Mouse (Mus musculus): ENCODE measurements around the gene Hist1h3i. TPM values are rescaled to one million over a fixed set of nuclear protein-coding genes. Genes with fewer than 3 reads are reported as not detected.
"Not testable (repeated sequence)": the region's sequence is repeated elsewhere in the genome, so short reads cannot be mapped to it uniquely, and the experiment has no call there.

Gene Hist1h3i
- polyA plus RNA-seq (2014; fragmentation: Nextera tagmentation; extraction: Ambion mirVana) = 49.4 and 58.4 TPM in 2 replicates

GRCm38 (mm10) chr13:21783255-21783617 is at the start of gene Hist1h3i:
Gene Hist1h3i, minus strand, starts transcription at chr13:21783370.
- Histone ChIP-seq H3K4me3 (replicated peaks; ENCODE audit: low read depth, low read length) (peak within 1 kb of the TSS; percentile 34), H3K4me2 (ENCODE audit: low read length) (peak within 1 kb of the TSS; percentile 75), H3K9ac (replicated peaks; ENCODE audit: low read length) (peak within 1 kb of the TSS; percentile 46; the same call in 1 of the 2 replicates), H3K4me1 (ENCODE audit: control insufficient read depth, insufficient read depth, low read length) (peaks cover 28% of the 10 kb centered on the region), H3K27me3 (ENCODE audit: control insufficient read depth, insufficient read depth, low read length) (no peaks in the 10 kb centered on the region), H3K27ac (replicated peaks; ENCODE audit: low read depth, low read length) (peak within 1 kb of the TSS; percentile 71), H3K9me3 (ENCODE audit: control insufficient read depth, low read length) (no peaks in the 10 kb centered on the region), H3K36me3 (ENCODE audit: control insufficient read depth, insufficient read depth, low read length) (no peaks in the 10 kb centered on the region)
- 0% methylated on average over 13 of the region's 20 CpGs for WGBS
- DNase-seq (peak; percentile 92), ATAC-seq (ENCODE audit: low FRiP score, low TSS enrichment) (peak; percentile 72)

DNA sequence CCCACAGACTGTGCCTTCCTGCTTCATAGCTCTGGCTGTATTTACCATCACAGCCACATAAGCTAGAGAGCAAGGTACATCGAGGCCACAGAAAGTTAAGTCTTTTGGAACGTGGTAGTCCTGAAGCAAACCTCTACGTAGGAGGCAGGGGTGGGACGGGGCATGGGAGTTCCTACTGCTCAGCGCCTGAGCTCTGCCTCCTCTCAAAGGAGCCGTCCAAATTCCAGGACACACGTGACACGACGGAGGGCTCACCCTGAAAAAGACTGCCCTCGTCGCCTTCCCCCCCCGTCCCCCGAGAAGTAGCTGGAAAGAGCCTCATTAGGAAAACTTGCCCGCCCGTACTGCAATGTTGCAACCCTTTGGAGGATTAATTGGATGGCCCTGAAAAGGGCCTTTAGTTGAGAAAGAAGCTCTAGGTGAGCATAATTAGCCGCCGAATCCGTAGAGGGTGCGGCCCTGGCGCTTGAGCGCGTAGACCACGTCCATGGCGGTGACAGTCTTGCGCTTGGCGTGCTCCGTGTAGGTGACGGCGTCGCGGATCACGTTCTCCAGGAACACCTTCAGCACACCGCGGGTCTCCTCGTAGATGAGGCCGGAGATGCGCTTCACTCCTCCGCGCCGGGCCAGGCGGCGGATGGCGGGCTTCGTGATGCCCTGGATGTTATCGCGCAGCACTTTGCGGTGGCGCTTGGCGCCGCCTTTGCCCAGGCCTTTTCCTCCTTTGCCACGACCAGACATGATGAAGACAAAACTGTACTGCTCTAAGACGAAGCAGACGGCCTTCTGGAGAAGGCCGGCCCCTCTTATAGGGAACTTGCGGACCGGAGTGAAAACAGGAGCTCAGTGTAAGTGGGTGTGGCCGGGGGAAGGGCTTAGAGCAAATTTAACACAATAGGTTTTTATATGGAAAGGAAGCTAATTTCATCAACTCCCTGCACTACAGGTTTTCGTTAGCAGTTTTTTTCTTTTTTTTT is 48.5 kb upstream of the Hist1h3i start, which contains the start of gene Hist1h4n:
Gene Hist1h4n (minus strand): TSS at position 779 of the 977 bp plus-strand sequence.
- H3K9ac ChIP-seq (replicated peaks; ENCODE audit: low read length); H3K4me1 ChIP-seq (ENCODE audit: control insufficient read depth, insufficient read depth, low read length); H3K36me3 ChIP-seq (ENCODE audit: control insufficient read depth, insufficient read depth, low read length); H3K27me3 ChIP-seq (ENCODE audit: control insufficient read depth, insufficient read depth, low read length); H3K9me3 ChIP-seq (ENCODE audit: control insufficient read depth, low read length); DNase-seq; H3K27ac ChIP-seq (replicated peaks; ENCODE audit: low read depth, low read length): not testable (repeated sequence)
- Histone ChIP-seq H3K4me2 (ENCODE audit: low read length) (peak within 1 kb of the TSS; percentile 43), H3K4me3 (replicated peaks; ENCODE audit: low read depth, low read length) (0 out of 2 replicates have a peak within 1 kb of the TSS, but pooled peaks have one; percentile 15)
- ATAC-seq (ENCODE audit: low FRiP score, low TSS enrichment) = peak; percentile 85
- WGBS = 0% methylated on average over 22 of the region's 58 CpGs

DNA sequence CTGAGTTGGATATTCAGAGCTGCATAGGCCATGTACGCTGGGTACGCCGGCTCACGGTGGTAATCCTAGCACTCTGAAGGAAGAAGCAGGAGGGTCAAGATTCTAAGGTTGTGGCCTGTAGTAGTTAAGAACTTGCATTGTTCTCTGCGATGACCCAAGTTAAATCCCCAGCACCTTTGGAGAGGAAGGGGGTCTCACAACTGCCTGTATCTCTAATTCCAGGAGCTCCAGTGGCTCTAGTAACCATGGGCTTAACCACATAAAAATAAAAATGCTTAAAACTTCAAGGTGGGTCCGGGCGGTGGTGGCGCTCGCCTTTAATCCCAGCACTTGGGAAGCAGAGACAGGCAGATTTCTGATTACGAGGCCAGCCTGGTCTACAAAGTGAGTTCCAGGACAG is 47.2 kb upstream of the Hist1h3i start:
- Histone ChIP-seq H3K36me3 (ENCODE audit: control insufficient read depth, insufficient read depth, low read length) (no peaks in the 10 kb centered on the region), H3K9me3 (ENCODE audit: control insufficient read depth, low read length) (no peaks in the 10 kb centered on the region), H3K4me1 (ENCODE audit: control insufficient read depth, insufficient read depth, low read length) (no peaks in the 10 kb centered on the region), H3K4me2 (ENCODE audit: low read length) (no peak overlapping the region), H3K4me3 (replicated peaks; ENCODE audit: low read depth, low read length) (no peak overlapping the region), H3K9ac (replicated peaks; ENCODE audit: low read length) (no peak overlapping the region), H3K27ac (replicated peaks; ENCODE audit: low read depth, low read length) (no peak overlapping the region), H3K27me3 (ENCODE audit: control insufficient read depth, insufficient read depth, low read length) (no peaks in the 10 kb centered on the region)
- WGBS = 85% methylated on average over 10 of the region's 10 CpGs
- ATAC-seq (ENCODE audit: low FRiP score, low TSS enrichment) = no peak
- no peak for DNase-seq

- Histone ChIP-seq H3K27ac (replicated peaks; ENCODE audit: low read depth, low read length) (no peak overlapping the region), H3K9ac (replicated peaks; ENCODE audit: low read length) (no peak overlapping the region), H3K4me3 (replicated peaks; ENCODE audit: low read depth, low read length) (no peak overlapping the region), H3K4me1 (ENCODE audit: control insufficient read depth, insufficient read depth, low read length) (no peaks in the 10 kb centered on the region), H3K27me3 (ENCODE audit: control insufficient read depth, insufficient read depth, low read length) (no peaks in the 10 kb centered on the region), H3K36me3 (ENCODE audit: control insufficient read depth, insufficient read depth, low read length) (no peaks in the 10 kb centered on the region), H3K4me2 (ENCODE audit: low read length) (no peak overlapping the region), H3K9me3 (ENCODE audit: control insufficient read depth, low read length) (no peaks in the 10 kb centered on the region)
- ATAC-seq (ENCODE audit: low FRiP score, low TSS enrichment) (no peak), DNase-seq (no peak)
- WGBS = 86% methylated on average over 3 of the region's 3 CpGs
These were observed 45.3 kb upstream of the Hist1h3i start for GRCm38 (mm10) chr13:21828511-21828910.

- H3K27ac ChIP-seq (replicated peaks; ENCODE audit: low read depth, low read length); ATAC-seq (ENCODE audit: low FRiP score, low TSS enrichment); H3K9me3 ChIP-seq (ENCODE audit: control insufficient read depth, low read length); H3K4me1 ChIP-seq (ENCODE audit: control insufficient read depth, insufficient read depth, low read length); H3K27me3 ChIP-seq (ENCODE audit: control insufficient read depth, insufficient read depth, low read length); DNase-seq; H3K4me2 ChIP-seq (ENCODE audit: low read length); H3K4me3 ChIP-seq (replicated peaks; ENCODE audit: low read depth, low read length); H3K9ac ChIP-seq (replicated peaks; ENCODE audit: low read length); H3K36me3 ChIP-seq (ENCODE audit: control insufficient read depth, insufficient read depth, low read length): not testable (repeated sequence)
- whole genome bisulfite sequencing = 57% methylated on average over 6 of the region's 16 CpGs
These were observed 37.1 kb upstream of the Hist1h3i start for GRCm38 (mm10) chr13:21820082-21820890.

DNA sequence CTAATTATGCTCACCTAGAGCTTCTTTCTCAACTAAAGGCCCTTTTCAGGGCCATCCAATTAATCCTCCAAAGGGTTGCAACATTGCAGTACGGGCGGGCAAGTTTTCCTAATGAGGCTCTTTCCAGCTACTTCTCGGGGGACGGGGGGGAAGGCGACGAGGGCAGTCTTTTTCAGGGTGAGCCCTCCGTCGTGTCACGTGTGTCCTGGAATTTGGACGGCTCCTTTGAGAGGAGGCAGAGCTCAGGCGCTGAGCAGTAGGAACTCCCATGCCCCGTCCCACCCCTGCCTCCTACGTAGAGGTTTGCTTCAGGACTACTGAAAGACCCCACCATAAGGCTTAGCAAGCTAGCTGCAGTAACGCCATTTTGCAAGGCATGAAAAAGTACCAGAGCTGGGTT is 28.9 kb upstream of the Hist1h3i start:
- peak overlapping the region; percentile 37 for H3K4me2 ChIP-seq (ENCODE audit: low read length)
- peak; percentile 31; the same call in 1 of the 2 replicates for ATAC-seq (ENCODE audit: low FRiP score, low TSS enrichment)
- not testable (repeated sequence) for H3K4me3 ChIP-seq (replicated peaks; ENCODE audit: low read depth, low read length); H3K4me1 ChIP-seq (ENCODE audit: control insufficient read depth, insufficient read depth, low read length); H3K27me3 ChIP-seq (ENCODE audit: control insufficient read depth, insufficient read depth, low read length); H3K9ac ChIP-seq (replicated peaks; ENCODE audit: low read length); H3K36me3 ChIP-seq (ENCODE audit: control insufficient read depth, insufficient read depth, low read length); H3K9me3 ChIP-seq (ENCODE audit: control insufficient read depth, low read length); H3K27ac ChIP-seq (replicated peaks; ENCODE audit: low read depth, low read length); DNase-seq
- 0% methylated on average over 13 of the region's 14 CpGs for WGBS

DNA sequence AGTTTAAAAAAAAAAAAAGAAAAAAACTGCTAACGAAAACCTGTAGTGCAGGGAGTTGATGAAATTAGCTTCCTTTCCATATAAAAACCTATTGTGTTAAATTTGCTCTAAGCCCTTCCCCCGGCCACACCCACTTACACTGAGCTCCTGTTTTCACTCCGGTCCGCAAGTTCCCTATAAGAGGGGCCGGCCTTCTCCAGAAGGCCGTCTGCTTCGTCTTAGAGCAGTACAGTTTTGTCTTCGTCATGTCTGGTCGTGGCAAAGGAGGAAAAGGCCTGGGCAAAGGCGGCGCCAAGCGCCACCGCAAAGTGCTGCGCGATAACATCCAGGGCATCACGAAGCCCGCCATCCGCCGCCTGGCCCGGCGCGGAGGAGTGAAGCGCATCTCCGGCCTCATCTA is 28.4 kb upstream of the Hist1h3i start, which contains the start of gene Hist1h4m:
Gene Hist1h4m (plus strand): TSS at position 208 of the 400 bp plus-strand sequence.
- WGBS = no CpG with 5 or more reads among the region's 24 CpGs
- not testable (repeated sequence) for DNase-seq; H3K27ac ChIP-seq (replicated peaks; ENCODE audit: low read depth, low read length); H3K4me1 ChIP-seq (ENCODE audit: control insufficient read depth, insufficient read depth, low read length); H3K9ac ChIP-seq (replicated peaks; ENCODE audit: low read length); H3K4me3 ChIP-seq (replicated peaks; ENCODE audit: low read depth, low read length); H3K9me3 ChIP-seq (ENCODE audit: control insufficient read depth, low read length); H3K36me3 ChIP-seq (ENCODE audit: control insufficient read depth, insufficient read depth, low read length); H3K27me3 ChIP-seq (ENCODE audit: control insufficient read depth, insufficient read depth, low read length)
- peak within 1 kb of the TSS; percentile 37 for H3K4me2 ChIP-seq (ENCODE audit: low read length)
- peak; percentile 71 for ATAC-seq (ENCODE audit: low FRiP score, low TSS enrichment)

DNA sequence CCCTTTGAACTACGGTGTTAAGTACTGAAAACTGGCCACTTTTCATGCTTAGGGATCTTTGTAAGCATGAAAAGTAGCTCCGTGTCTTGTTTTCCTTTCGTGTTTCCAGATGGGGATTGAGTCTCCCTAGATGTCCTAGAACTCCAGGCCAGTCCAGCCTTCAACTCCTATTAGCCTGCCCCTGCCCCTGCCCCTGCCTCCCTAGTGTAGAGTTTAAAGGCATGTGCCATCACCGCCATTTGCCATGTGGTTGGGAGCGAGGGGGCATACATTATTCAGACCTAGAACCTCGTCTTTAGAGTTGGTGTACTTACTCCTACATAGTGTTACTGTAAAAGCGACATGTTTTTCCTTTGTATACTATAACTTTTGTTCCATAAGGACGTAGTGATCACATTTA is 27.9 kb upstream of the Hist1h3i start:
- H3K9ac ChIP-seq (replicated peaks; ENCODE audit: low read length) = not testable (repeated sequence)

More for the DNA sequence above, 27.9 kb upstream of the Hist1h3i start:
- H3K4me3 ChIP-seq (replicated peaks; ENCODE audit: low read depth, low read length); H3K27me3 ChIP-seq (ENCODE audit: control insufficient read depth, insufficient read depth, low read length); H3K27ac ChIP-seq (replicated peaks; ENCODE audit: low read depth, low read length); DNase-seq; H3K4me1 ChIP-seq (ENCODE audit: control insufficient read depth, insufficient read depth, low read length); H3K36me3 ChIP-seq (ENCODE audit: control insufficient read depth, insufficient read depth, low read length); H3K9me3 ChIP-seq (ENCODE audit: control insufficient read depth, low read length); H3K4me2 ChIP-seq (ENCODE audit: low read length): not testable (repeated sequence)
- ATAC-seq (ENCODE audit: low FRiP score, low TSS enrichment) = 0 out of 2 replicates have a peak, but pooled peaks have one; percentile 7
- no CpG with 5 or more reads among the region's 8 CpGs for WGBS

All from midbrain, embryonic 14.5 days (tissue).